Mouse (Mus musculus): Measurements from ENCODE around the gene Ddx5. TPM values are rescaled to one million over a fixed set of nuclear protein-coding genes. Genes with fewer than 3 reads are reported as not detected.

The Ddx5 gene
- polyA plus RNA-seq, 1 experiment = 198 TPM

GRCm38 (mm10) chr11:106759028-106759427 is 30.0 kb downstream of the Ddx5 start:
- H3K79me2 ChIP-seq (ENCODE audit: control insufficient read depth, insufficient read depth) = no peaks in the 10 kb centered on the region
- TF ChIP-seq MYOD1 (IDR thresholded peaks at IDR 0.05; ENCODE audit: control insufficient read depth in 1 of 3, insufficient read length in 2 of 3, low read depth in 2 of 3) (no peak), POLR2A (IDR thresholded peaks at IDR 0.05; ENCODE audit: insufficient read length, low read depth) (no peak), USF1 (IDR thresholded peaks at IDR 0.05; ENCODE audit: low read depth) (no peak), CEBPB (IDR thresholded peaks at IDR 0.05; ENCODE audit: insufficient read depth, poor library complexity, severe bottlenecking) (no peak), E2F4 (IDR thresholded peaks at IDR 0.05; ENCODE audit: insufficient read depth) (no peak), REST (IDR thresholded peaks at IDR 0.05; ENCODE audit: insufficient read depth, insufficient read length) (no peak), TCF3 (IDR thresholded peaks at IDR 0.05; ENCODE audit: insufficient read length, low read depth) (no peak), POLR2AphosphoS2 (IDR thresholded peaks at IDR 0.05; ENCODE audit: insufficient read length, low read depth) (no peak), SRF (IDR thresholded peaks at IDR 0.05; ENCODE audit: control insufficient read depth, insufficient read length, low read depth) (no peak), TCF12 (IDR thresholded peaks at IDR 0.05; ENCODE audit: insufficient read depth, poor library complexity, severe bottlenecking) (no peak), MAX (IDR thresholded peaks at IDR 0.05; ENCODE audit: low read depth) (no peak), MYOG (IDR thresholded peaks at IDR 0.05; ENCODE audit: control insufficient read depth in 1 of 3, insufficient read depth in 1 of 3, insufficient read length in 2 of 3, low read depth in 2 of 3) (no peak)
- H3ac ChIP-seq (ENCODE audit: control insufficient read depth, insufficient read length) = no peak overlapping the region
- H3K27me3 ChIP-seq (ENCODE audit: control insufficient read depth, insufficient read depth, insufficient read length) = no peaks in the 10 kb centered on the region
- no peak overlapping the region for H3K4me2 ChIP-seq (ENCODE audit: low read depth)
- H3K36me3 ChIP-seq (ENCODE audit: control insufficient read depth, insufficient read depth) = no peaks in the 10 kb centered on the region
- no peak overlapping the region for H3K4me3 ChIP-seq

- H3ac ChIP-seq (ENCODE audit: control insufficient read depth, insufficient read length) = no peak overlapping the region
- no peaks in the 10 kb centered on the region for H3K79me2 ChIP-seq (ENCODE audit: control insufficient read depth, insufficient read depth)
- H3K4me2 ChIP-seq (ENCODE audit: low read depth) = no peak overlapping the region
- TF ChIP-seq CEBPB (IDR thresholded peaks at IDR 0.05; ENCODE audit: insufficient read depth, poor library complexity, severe bottlenecking) (no peak), POLR2A (IDR thresholded peaks at IDR 0.05; ENCODE audit: insufficient read length, low read depth) (no peak), MAX (IDR thresholded peaks at IDR 0.05; ENCODE audit: low read depth) (no peak), TCF12 (IDR thresholded peaks at IDR 0.05; ENCODE audit: insufficient read depth, poor library complexity, severe bottlenecking) (no peak), MYOD1 (IDR thresholded peaks at IDR 0.05; ENCODE audit: control insufficient read depth in 1 of 3, insufficient read length in 2 of 3, low read depth in 2 of 3) (no peak), SRF (IDR thresholded peaks at IDR 0.05; ENCODE audit: control insufficient read depth, insufficient read length, low read depth) (no peak), USF1 (IDR thresholded peaks at IDR 0.05; ENCODE audit: low read depth) (no peak), MYOG (IDR thresholded peaks at IDR 0.05; ENCODE audit: control insufficient read depth in 1 of 3, insufficient read depth in 1 of 3, insufficient read length in 2 of 3, low read depth in 2 of 3) (no peak), REST (IDR thresholded peaks at IDR 0.05; ENCODE audit: insufficient read depth, insufficient read length) (no peak), POLR2AphosphoS2 (IDR thresholded peaks at IDR 0.05; ENCODE audit: insufficient read length, low read depth) (no peak)
- H3K4me3 ChIP-seq = no peak overlapping the region
- H3K27me3 ChIP-seq (ENCODE audit: control insufficient read depth, insufficient read depth, insufficient read length) = no peaks in the 10 kb centered on the region
- H3K36me3 ChIP-seq (ENCODE audit: control insufficient read depth, insufficient read depth) = no peaks in the 10 kb centered on the region
These were observed 33.4 kb downstream of the Ddx5 start for GRCm38 (mm10) chr11:106755583-106755982.

- no peaks in the 10 kb centered on the region for H3K79me2 ChIP-seq (ENCODE audit: control insufficient read depth, insufficient read depth)
- no peak overlapping the region for H3K4me3 ChIP-seq
- no peaks in the 10 kb centered on the region for H3K36me3 ChIP-seq (ENCODE audit: control insufficient read depth, insufficient read depth)
- TF ChIP-seq E2F4 (IDR thresholded peaks at IDR 0.05; ENCODE audit: insufficient read depth) (no peak), TCF12 (IDR thresholded peaks at IDR 0.05; ENCODE audit: insufficient read depth, poor library complexity, severe bottlenecking) (no peak)
- H3K27me3 ChIP-seq (ENCODE audit: control insufficient read depth, insufficient read depth, insufficient read length) = no peaks in the 10 kb centered on the region
- H3K4me2 ChIP-seq (ENCODE audit: low read depth) = no peak overlapping the region
- no peak overlapping the region for H3ac ChIP-seq (ENCODE audit: control insufficient read depth, insufficient read length)
These were observed 35.7 kb downstream of the Ddx5 start for GRCm38 (mm10) chr11:106753314-106753713.

GRCm38 (mm10) chr11:106752103-106752502 is 36.9 kb downstream of the Ddx5 start:
- H3K36me3 ChIP-seq (ENCODE audit: control insufficient read depth, insufficient read depth) = no peaks in the 10 kb centered on the region
- H3K27me3 ChIP-seq (ENCODE audit: control insufficient read depth, insufficient read depth, insufficient read length) = no peaks in the 10 kb centered on the region
- peak overlapping the region; percentile 58 for H3K4me2 ChIP-seq (ENCODE audit: low read depth)
- H3ac ChIP-seq (ENCODE audit: control insufficient read depth, insufficient read length) = no peak overlapping the region
- H3K4me3 ChIP-seq = peak overlapping the region; percentile 2
- no peak for TF ChIP-seq TCF12 (IDR thresholded peaks at IDR 0.05; ENCODE audit: insufficient read depth, poor library complexity, severe bottlenecking)
- no peak for TF ChIP-seq TCF3 (IDR thresholded peaks at IDR 0.05; ENCODE audit: insufficient read length, low read depth)
- TF ChIP-seq POLR2A (IDR thresholded peaks at IDR 0.05; ENCODE audit: insufficient read length, low read depth) = no peak
- no peak for TF ChIP-seq E2F4 (IDR thresholded peaks at IDR 0.05; ENCODE audit: insufficient read depth)
- TF ChIP-seq CEBPB (IDR thresholded peaks at IDR 0.05; ENCODE audit: insufficient read depth, poor library complexity, severe bottlenecking) = no peak
- no peak for TF ChIP-seq SRF (IDR thresholded peaks at IDR 0.05; ENCODE audit: control insufficient read depth, insufficient read length, low read depth)
- H3K79me2 ChIP-seq (ENCODE audit: control insufficient read depth, insufficient read depth) = no peaks in the 10 kb centered on the region

GRCm38 (mm10) chr11:106751039-106752018 is 37.7 kb downstream of the Ddx5 start, which contains the start of gene Milr1:
Milr1 (plus strand) TSS chr11:106751226.
- peak within 1 kb of the TSS; percentile 58 for H3K4me2 ChIP-seq (ENCODE audit: low read depth)
- no peaks in the 10 kb centered on the region for H3K79me2 ChIP-seq (ENCODE audit: control insufficient read depth, insufficient read depth)
- no peak within 1 kb of the TSS for H3ac ChIP-seq (ENCODE audit: control insufficient read depth, insufficient read length)
- H3K4me3 ChIP-seq = peak within 1 kb of the TSS; percentile 2
- no peaks in the 10 kb centered on the region for H3K27me3 ChIP-seq (ENCODE audit: control insufficient read depth, insufficient read depth, insufficient read length)
- TF ChIP-seq TCF3 (IDR thresholded peaks at IDR 0.05; ENCODE audit: insufficient read length, low read depth) = no peak
- peak; percentile 7 to 81 (median 76) for TF ChIP-seq MYOD1 (IDR thresholded peaks at IDR 0.05; ENCODE audit: control insufficient read depth in 1 of 3, insufficient read length in 2 of 3, low read depth in 2 of 3)
- peak; percentile 15 for TF ChIP-seq TCF12 (IDR thresholded peaks at IDR 0.05; ENCODE audit: insufficient read depth, poor library complexity, severe bottlenecking)
- H3K36me3 ChIP-seq (ENCODE audit: control insufficient read depth, insufficient read depth) = no peaks in the 10 kb centered on the region
